Mouse (Mus musculus) ovary, postnatal 14 days (tissue): ENCODE measurements around the gene Rbl2.

Experiments used
- DNase-seq: peaks from one replicate; pipeline ENCODE4 v3.0.0; 2022; ENCODE audit warnings: low spot score

The Rbl2 gene

GRCm38 (mm10) chr8:91170152-91170551 lies 100.3 kb downstream of the Rbl2 start:
- no peak for DNase-seq

GRCm38 (mm10) chr8:91170914-91171313 lies 101.1 kb downstream of the Rbl2 start:
- DNase-seq = no peak

GRCm38 (mm10) chr8:91171605-91172004 lies 101.7 kb downstream of the Rbl2 start:
- no peak for DNase-seq
